Mouse (Mus musculus) myocyte (in vitro differentiated cells): Measurements from ENCODE around the gene Rraga.

Experiments used
- CEBPB ChIP-seq: IDR thresholded peaks from 2 replicates; pipeline ENCODE4 v1.6.1; 2011; ENCODE audit warnings: mild to moderate bottlenecking, moderate library complexity; ENCODE audit not compliant: poor library complexity, insufficient read depth, severe bottlenecking
- E2F4 ChIP-seq: IDR thresholded peaks from one replicate; pipeline ENCODE4 v1.6.1; 2011; ENCODE audit warnings: mild to moderate bottlenecking, control low read depth, moderate library complexity; ENCODE audit not compliant: insufficient read depth
- MAX ChIP-seq: IDR thresholded peaks from one replicate; pipeline ENCODE4 v1.6.1; 2011; ENCODE audit warnings: low read depth, mild to moderate bottlenecking, control low read depth
- MYOD1 ChIP-seq, 3 experiments: IDR thresholded peaks; one replicate each; pipeline ENCODE4 v1.6.1; 2011; ENCODE audit warnings: control low read depth in 2 of 3, low read depth in 2 of 3, mild to moderate bottlenecking in 2 of 3, moderate library complexity in 1 of 3; ENCODE audit not compliant: insufficient read length in 2 of 3, control insufficient read depth in 1 of 3
- MYOG ChIP-seq, 3 experiments: IDR thresholded peaks; one replicate each; pipeline ENCODE4 v1.6.1; 2011; ENCODE audit warnings: control low read depth in 2 of 3, low read depth in 2 of 3, mild to moderate bottlenecking in 2 of 3; ENCODE audit not compliant: insufficient read length in 2 of 3, control insufficient read depth in 1 of 3, insufficient read depth in 1 of 3
- POLR2A ChIP-seq: IDR thresholded peaks from one replicate; pipeline ENCODE4 v1.6.1; 2011; ENCODE audit warnings: low read depth, mild to moderate bottlenecking, control low read depth, moderate library complexity; ENCODE audit not compliant: insufficient read length
- POLR2AphosphoS2 ChIP-seq: IDR thresholded peaks from one replicate; pipeline ENCODE4 v1.6.1; 2011; ENCODE audit warnings: low read depth, control low read depth; ENCODE audit not compliant: insufficient read length
- REST ChIP-seq: IDR thresholded peaks from one replicate; pipeline ENCODE4 v1.6.1; 2011; ENCODE audit warnings: mild to moderate bottlenecking, control low read depth, moderate library complexity; ENCODE audit not compliant: insufficient read depth, insufficient read length
- SRF ChIP-seq: IDR thresholded peaks from one replicate; pipeline ENCODE4 v1.6.1; 2011; ENCODE audit warnings: low read depth; ENCODE audit not compliant: control insufficient read depth, insufficient read length
- TCF12 ChIP-seq: IDR thresholded peaks from one replicate; pipeline ENCODE4 v1.6.1; 2011; ENCODE audit warnings: mild to moderate bottlenecking, control low read depth; ENCODE audit not compliant: poor library complexity, insufficient read depth, severe bottlenecking
- TCF3 ChIP-seq: IDR thresholded peaks from one replicate; pipeline ENCODE4 v1.6.1; 2011; ENCODE audit warnings: low read depth, control low read depth; ENCODE audit not compliant: insufficient read length
- USF1 ChIP-seq: IDR thresholded peaks from one replicate; pipeline ENCODE4 v1.6.1; 2011; ENCODE audit warnings: low read depth, mild to moderate bottlenecking, control low read depth, moderate library complexity

DNA sequence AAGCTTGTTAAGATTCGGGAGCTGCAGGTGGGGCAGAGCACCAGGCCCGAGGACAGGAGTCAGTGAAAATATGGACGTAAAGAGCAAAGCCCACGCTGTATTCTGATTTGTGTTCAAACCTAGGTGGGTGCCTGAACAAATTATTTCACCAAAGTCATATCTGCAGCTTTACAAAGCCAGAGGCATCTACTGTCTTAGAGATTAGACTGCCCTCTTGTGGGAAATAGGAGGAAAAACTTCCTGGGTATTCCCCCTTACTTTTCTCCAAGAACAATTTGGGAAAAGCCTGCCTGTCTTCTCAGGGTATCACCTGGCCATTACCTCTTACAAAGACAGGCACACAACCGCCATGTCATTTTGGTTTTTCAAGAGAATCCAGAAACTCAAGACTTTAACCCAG is 29.9 kb upstream of the Rraga start:
- no peak for TF ChIP-seq POLR2A
- TF ChIP-seq SRF: no peak
- TF ChIP-seq POLR2AphosphoS2: no peak
- TF ChIP-seq USF1: no peak
- no peak for TF ChIP-seq E2F4
- no peak for TF ChIP-seq MYOD1 (IDR thresholded peaks at IDR 0.05; ENCODE audit: control insufficient read depth in 1 of 3, insufficient read length in 2 of 3, low read depth in 2 of 3)
- TF ChIP-seq TCF3: no peak
- no peak for TF ChIP-seq REST
- TF ChIP-seq TCF12: no peak
- TF ChIP-seq MAX: no peak
- TF ChIP-seq CEBPB: no peak
- no peak for TF ChIP-seq MYOG (IDR thresholded peaks at IDR 0.05; ENCODE audit: control insufficient read depth in 1 of 3, insufficient read depth in 1 of 3, insufficient read length in 2 of 3, low read depth in 2 of 3)
